Mouse (Mus musculus) urinary bladder, postnatal 36 days (tissue): ENCODE measurements around the gene Tceal1.

ENCODE experiments used
- DNase-seq, 2 experiments: peaks; one replicate each; pipeline ENCODE4 v3.0.0; 2022; ENCODE audit warnings: low spot score in 2 of 2, mixed read lengths in 1 of 2

The Tceal1 gene

DNA sequence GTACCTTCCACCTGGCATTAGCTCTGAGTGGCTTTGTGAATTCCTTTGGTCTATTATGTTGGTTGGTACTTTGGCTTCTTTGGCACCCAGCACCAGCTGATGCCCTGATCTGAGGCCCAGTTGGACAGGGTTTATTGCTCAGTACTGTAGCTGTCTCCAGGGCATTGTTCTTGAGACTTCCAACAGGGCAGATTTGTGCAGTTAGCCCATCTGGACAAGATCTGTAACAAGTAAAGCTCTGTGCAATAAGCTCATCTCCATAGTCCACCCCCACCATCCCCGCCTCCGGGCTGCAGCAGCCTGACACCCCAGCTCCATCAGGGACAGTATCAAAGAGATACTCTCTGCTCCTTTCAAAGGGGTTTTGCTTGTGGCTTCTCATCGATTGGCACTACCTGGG lies 47.7 kb downstream of the Tceal1 start:
- no peak for DNase-seq
